Mouse (Mus musculus) lung, adult 10 weeks (tissue): Measurements from ENCODE around the gene Zbtb11. TPM values are rescaled to one million over a fixed set of nuclear protein-coding genes. Genes with fewer than 3 reads are reported as not detected.

Source experiments
- polyA plus RNA-seq: library from polyadenylated mRNA; stranded (reverse); fragments of 350-450 nt; fragmentation: Illumina TruSeq; extraction: RNeasy Lipid Tissue Mini Kit (QIAGEN cat#74804); gene quantifications from one replicate; pipeline ENCODE4 v1.2.3, GENCODE M21; 2014; ENCODE audit warnings: low read depth, low replicate concordance; ENCODE audit not compliant: insufficient read depth

The Zbtb11 gene
- polyA plus RNA-seq: 6.5 TPM

DNA sequence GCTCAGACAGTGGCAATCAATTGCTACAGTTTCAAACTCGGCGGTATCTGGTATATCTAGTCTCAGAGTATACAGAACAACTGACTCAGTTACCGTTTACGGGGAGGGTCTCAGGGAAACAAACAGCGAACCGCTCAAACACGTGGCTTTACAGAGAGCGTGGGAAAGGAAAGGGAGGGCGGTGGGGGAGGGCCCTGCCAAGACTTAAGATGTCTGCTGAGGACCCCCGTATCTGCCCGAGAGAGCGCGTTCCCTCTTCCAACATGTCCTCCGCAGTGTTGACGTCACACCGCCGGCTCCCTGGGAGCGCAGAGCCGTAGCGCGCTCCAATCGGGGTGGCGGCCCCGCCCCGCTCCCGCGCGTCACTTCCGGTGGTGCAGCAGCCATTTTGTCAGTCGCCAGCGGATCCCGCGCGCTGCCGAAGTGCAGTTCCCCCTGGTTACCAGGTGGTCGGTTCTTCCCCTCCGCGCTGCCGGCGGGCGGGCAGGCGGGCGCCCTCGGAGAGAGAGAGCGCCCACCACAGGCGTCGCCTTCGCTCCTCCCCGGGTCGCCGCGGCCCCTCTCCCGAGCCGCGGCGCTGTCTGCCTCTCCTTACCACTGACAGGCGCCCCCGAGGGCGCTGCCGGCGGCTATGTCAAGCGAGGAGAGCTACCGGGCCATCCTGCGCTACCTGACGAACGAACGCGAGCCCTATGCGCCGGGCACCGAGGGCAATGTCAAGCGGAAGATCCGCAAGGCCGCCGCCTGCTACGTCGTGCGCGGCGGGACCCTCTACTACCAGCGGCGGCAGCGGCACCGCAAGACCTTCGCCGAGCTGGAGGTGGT, at the start of gene Zbtb11:
Gene Zbtb11 (plus strand): TSS at position 453 of the 825 bp plus-strand sequence.

DNA sequence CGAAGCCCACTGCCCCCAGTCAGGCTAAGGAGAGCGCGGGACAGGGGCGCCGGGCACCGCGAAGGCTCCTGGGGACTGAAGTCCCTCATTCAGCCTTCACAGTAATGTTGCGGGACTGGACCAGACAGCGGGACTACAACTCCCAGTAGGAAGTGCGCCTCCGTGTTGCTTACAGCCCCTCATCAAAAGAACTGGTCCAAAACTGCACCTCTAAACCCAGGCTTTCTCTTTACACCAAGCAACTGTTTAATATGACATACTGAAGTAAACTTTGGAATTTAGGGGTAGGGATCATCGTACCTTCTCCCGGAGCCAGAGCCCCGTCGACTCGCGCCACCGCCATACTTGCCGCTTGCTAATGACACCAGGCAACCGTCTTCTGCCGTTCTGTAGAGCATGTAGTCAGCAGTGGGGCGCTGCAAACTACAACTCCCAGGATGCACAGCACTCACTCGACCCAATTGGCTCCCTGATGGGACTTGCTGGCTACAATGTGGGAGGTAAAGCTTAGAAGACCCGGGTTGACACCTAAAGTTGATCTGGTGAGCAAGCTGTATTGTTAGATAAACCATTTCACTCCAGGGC, 39.1 kb upstream of the Zbtb11 start, which contains the start of gene Cep97:
Gene Cep97 (minus strand): TSS at position 403 of the 585 bp plus-strand sequence.

DNA sequence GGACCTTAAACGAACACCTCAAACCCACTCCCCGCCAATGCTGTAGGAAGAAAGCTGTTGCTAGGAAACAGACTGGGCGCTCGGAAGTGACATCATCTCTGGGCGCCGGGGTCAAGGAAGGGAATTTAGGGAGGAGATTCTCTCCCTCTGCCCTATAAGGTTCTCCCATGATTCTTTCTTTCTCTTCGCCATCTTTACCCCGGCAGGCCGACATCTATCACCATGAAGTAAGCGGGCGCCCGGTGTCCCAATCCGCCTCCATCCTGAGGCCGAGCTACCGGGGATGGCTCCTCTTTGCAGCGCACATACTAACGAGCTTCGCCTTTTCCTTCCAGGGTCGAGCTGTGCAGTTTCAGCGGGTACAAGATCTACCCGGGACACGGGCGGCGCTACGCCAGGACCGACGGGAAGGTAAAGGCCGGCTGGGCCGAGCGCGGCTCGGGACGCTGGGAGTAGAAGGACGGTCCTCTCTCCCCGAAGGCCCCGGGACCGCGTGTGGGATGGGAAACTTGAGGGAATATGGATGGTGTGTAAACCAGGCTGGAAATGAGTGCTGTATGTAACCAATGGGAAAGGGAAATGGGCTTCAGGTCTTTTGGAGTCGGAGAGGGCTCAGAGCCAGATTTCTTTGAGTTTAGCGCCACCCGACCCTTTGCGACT, 7.3 kb upstream of the Zbtb11 start, which contains the start of gene Rpl24:
Gene Rpl24 (plus strand): TSS at position 64 of the 660 bp plus-strand sequence.

DNA sequence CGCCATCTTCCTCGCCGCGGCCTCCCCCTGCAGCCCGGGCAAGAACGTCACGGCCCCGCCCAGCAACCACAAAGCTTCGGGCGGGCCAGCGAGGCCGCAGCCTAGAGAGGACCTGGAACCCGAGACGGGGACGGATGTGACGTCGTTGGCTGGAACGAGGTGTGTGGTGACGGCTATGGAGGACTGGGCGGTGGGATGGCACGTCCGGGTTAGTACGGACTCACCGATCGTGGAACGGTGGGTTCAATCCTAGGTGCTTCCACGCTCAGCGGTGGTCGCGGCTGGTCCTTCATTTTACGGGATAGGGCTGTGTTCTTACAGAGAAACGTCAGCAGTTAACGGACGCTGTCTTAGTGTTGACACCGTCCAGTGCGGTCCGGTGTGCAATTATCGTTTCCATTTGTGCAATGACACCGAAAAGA, 56.0 kb downstream of the Zbtb11 start, which contains the start of gene Pcnp:
Gene Pcnp (minus strand): TSS at position 79 of the 422 bp plus-strand sequence.

DNA sequence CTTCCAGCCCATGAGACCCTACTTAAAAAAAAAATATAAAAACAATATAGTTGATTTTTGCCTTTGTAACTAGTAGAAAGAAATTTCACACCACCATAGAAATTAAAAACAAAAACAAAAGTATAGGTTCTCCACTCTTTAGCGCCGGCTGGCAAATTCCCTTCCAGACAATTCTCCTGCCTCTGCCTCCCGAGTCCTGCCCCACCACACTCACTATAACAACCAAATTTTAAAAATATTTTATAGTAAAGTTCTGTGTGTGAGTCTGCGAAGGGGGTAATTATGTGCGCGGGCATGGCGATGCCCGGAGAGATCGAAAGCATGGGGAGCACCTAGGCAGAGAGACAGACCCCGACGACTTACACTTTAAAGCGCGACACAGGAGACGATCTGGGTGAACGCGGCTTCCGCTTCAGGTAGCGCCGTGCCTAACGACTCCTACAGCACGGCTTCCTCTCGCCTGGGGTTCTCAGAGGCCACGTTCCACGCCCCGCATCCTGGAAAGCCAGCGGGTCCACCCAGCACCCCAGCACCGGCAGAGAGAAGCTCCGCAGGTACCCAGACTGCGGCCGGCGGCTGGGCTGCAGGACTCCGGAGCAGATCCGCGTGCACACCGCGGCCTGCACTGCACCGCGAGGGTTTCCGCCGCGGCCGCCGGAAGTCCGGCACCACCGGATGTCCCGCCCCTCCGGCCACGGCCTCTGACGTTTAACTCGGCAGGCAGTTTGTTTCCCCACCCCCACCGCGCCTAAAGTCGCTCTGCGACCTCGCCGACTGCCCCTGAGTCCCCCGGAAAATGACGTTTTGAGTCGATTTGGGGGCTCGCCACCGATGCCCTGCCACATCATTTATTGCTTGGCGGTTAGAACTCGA, 63.7 kb downstream of the Zbtb11 start, which contains the start of gene Trmt10c:
Gene Trmt10c (minus strand): TSS at position 682 of the 873 bp plus-strand sequence.

DNA sequence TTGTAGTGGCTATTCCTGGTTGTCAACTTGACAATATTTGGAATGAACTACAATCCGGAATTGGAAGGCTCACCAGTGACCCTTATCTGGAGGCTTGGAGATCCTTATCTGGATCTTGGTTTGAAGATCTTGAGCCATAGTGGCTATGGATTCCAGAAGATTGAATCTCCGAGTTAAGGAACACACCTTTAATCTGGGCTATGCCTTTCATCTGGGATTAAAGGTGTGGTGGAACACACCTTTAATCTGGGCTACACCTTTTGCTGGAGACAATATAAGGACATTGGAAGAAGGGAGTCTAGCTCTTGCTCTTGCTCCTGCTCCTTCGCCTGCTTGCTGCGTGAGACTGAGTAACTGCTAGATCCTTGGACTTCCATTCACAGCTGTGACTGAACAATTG, 74.4 kb downstream of the Zbtb11 start, which contains the start of gene Senp7:
Gene Senp7 (plus strand): TSS at position 301 of the 400 bp plus-strand sequence.

Other genes with a start within 250 kb of the Zbtb11 start
- 7.6 TPM for gene Nfkbiz, start 135.0 kb upstream of the Zbtb11 start, polyA plus RNA-seq
- 3.0 TPM for gene Nxpe3, start 78.6 kb upstream of the Zbtb11 start, polyA plus RNA-seq
- gene Cep97, start 39.0 kb upstream of the Zbtb11 start, polyA plus RNA-seq: 1.4 TPM
- 852 TPM for gene Rpl24, start 7.6 kb upstream of the Zbtb11 start, polyA plus RNA-seq
- 88.2 TPM for gene Pcnp, start 55.9 kb downstream of the Zbtb11 start, polyA plus RNA-seq
- gene Trmt10c, start 63.9 kb downstream of the Zbtb11 start, polyA plus RNA-seq: 7.2 TPM
- gene Senp7, start 74.5 kb downstream of the Zbtb11 start, polyA plus RNA-seq: 5.5 TPM
- 0.12 TPM for gene Impg2, start 230.4 kb downstream of the Zbtb11 start, polyA plus RNA-seq